Mouse (Mus musculus) myocyte (in vitro differentiated cells): Measurements from ENCODE around the gene Slc1a2.

Source experiments
- E2F4 ChIP-seq: IDR thresholded peaks from one replicate; pipeline ENCODE4 v1.6.1; 2011; ENCODE audit warnings: mild to moderate bottlenecking, control low read depth, moderate library complexity; ENCODE audit not compliant: insufficient read depth
- MAX ChIP-seq: IDR thresholded peaks from one replicate; pipeline ENCODE4 v1.6.1; 2011; ENCODE audit warnings: low read depth, mild to moderate bottlenecking, control low read depth
- MYOD1 ChIP-seq, 3 experiments: IDR thresholded peaks; one replicate each; pipeline ENCODE4 v1.6.1; 2011; ENCODE audit warnings: control low read depth in 2 of 3, low read depth in 2 of 3, mild to moderate bottlenecking in 2 of 3, moderate library complexity in 1 of 3; ENCODE audit not compliant: insufficient read length in 2 of 3, control insufficient read depth in 1 of 3
- MYOG ChIP-seq, 3 experiments: IDR thresholded peaks; one replicate each; pipeline ENCODE4 v1.6.1; 2011; ENCODE audit warnings: control low read depth in 2 of 3, low read depth in 2 of 3, mild to moderate bottlenecking in 2 of 3; ENCODE audit not compliant: insufficient read length in 2 of 3, control insufficient read depth in 1 of 3, insufficient read depth in 1 of 3
- POLR2A ChIP-seq: IDR thresholded peaks from one replicate; pipeline ENCODE4 v1.6.1; 2011; ENCODE audit warnings: low read depth, mild to moderate bottlenecking, control low read depth, moderate library complexity; ENCODE audit not compliant: insufficient read length
- POLR2AphosphoS2 ChIP-seq: IDR thresholded peaks from one replicate; pipeline ENCODE4 v1.6.1; 2011; ENCODE audit warnings: low read depth, control low read depth; ENCODE audit not compliant: insufficient read length
- SRF ChIP-seq: IDR thresholded peaks from one replicate; pipeline ENCODE4 v1.6.1; 2011; ENCODE audit warnings: low read depth; ENCODE audit not compliant: control insufficient read depth, insufficient read length
- TCF12 ChIP-seq: IDR thresholded peaks from one replicate; pipeline ENCODE4 v1.6.1; 2011; ENCODE audit warnings: mild to moderate bottlenecking, control low read depth; ENCODE audit not compliant: poor library complexity, insufficient read depth, severe bottlenecking
- USF1 ChIP-seq: IDR thresholded peaks from one replicate; pipeline ENCODE4 v1.6.1; 2011; ENCODE audit warnings: low read depth, mild to moderate bottlenecking, control low read depth, moderate library complexity

GRCm38 (mm10) chr2:102694750-102695149, 36.3 kb downstream of the Slc1a2 start:
- TF ChIP-seq E2F4 = no peak
- no peak for TF ChIP-seq POLR2AphosphoS2
- no peak for TF ChIP-seq POLR2A
- no peak for TF ChIP-seq USF1
- no peak for TF ChIP-seq MYOD1 (IDR thresholded peaks at IDR 0.05; ENCODE audit: control insufficient read depth in 1 of 3, insufficient read length in 2 of 3, low read depth in 2 of 3)
- TF ChIP-seq SRF = no peak
- no peak for TF ChIP-seq MYOG (IDR thresholded peaks at IDR 0.05; ENCODE audit: control insufficient read depth in 1 of 3, insufficient read depth in 1 of 3, insufficient read length in 2 of 3, low read depth in 2 of 3)
- no peak for TF ChIP-seq MAX
- TF ChIP-seq TCF12 = no peak
